Mouse (Mus musculus) right cerebral cortex, postnatal 10 days (tissue): ENCODE data around the gene Zfp977.
"Not testable (repeated sequence)": the region's sequence is repeated elsewhere in the genome, so short reads cannot be mapped to it uniquely, and the experiment has no call there.

Experiments
- DNase-seq, 2 experiments: peaks; one replicate each; pipeline ENCODE4 v3.0.0; 2021; ENCODE audit warnings: low spot score in 2 of 2

The Zfp977 gene

DNA sequence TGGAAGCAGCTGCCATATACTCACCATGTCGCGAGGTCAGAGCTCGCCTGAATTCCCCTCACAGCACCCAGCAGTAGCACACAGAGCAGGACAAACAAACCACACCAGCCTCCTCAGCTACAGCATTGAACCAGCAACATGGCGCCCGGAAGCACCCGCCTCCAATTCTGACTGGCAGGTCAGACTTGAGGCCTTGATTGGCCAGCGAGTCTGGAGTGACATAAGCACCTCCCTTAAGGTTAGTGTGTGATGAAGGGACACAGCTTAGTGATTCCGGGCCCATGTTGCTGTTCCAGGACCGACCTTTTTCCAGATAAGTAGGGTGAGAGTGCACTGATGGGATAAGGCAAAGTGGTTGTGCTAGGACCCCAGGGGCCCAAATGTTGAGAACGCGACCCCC, at the start of gene Zfp977:
TSS of gene Zfp977 (minus strand) at position 135 of the 400 bp plus-strand sequence.
- not testable (repeated sequence) for DNase-seq

DNA sequence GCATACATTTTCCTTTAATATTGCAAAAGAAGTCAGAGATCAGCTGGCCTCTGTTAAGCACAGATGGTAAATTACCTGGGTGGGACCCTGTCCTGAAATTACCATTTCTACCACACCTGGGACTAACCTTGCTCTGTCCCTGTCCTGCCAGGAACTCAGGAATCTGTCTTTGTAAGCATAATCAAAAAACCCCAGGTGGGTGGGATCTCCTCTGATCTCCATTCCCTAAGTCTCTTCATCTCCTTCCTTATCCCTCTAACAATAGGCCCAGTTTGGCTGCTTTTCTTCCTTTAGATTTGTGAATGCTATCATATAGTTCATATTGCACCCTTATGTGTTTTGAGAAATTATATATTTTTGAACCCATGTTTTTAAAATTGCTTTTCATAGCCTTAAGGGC, 38.7 kb upstream of the Zfp977 start:
- not testable (repeated sequence) for DNase-seq

DNA sequence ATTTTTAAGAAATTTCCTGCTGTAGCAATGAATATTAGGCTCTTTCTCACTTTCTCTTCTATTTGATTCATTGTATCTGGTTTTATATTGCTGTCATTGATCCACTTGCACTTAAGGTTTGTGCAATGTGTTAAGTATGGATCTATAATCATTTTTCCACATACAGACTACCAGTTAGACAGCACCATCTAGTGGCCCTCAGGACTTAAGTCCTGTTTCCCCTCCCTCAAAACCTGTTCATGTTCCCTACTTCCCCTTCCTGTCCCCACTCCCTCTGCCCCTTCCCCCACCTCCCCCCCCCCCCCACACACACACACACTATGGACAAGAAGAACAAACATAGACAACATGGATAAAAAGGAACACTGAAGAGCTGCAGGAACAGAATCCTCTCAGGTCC, 3.3 kb upstream of the Zfp977 start:
- DNase-seq: not testable (repeated sequence)

DNA sequence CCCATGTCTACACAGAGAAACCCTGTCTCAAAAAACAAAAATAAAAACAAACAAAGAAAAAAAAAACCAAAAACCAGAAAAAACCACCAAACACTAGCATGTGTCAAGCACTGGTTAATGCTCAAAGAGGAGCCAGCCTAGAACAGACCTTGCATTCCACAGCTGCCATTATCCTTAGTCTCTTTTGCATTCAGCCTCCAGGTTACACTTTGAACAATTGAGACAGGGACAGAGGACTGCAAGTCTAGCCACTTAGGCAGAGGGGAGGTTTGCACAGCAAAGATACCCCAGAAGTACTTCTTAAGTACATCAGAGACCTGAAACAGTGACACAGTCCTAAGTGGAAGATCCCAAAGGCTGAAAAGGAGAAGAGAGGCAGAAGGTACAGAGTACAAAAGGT, 1.0 kb downstream of the Zfp977 start:
- not testable (repeated sequence) for DNase-seq

DNA sequence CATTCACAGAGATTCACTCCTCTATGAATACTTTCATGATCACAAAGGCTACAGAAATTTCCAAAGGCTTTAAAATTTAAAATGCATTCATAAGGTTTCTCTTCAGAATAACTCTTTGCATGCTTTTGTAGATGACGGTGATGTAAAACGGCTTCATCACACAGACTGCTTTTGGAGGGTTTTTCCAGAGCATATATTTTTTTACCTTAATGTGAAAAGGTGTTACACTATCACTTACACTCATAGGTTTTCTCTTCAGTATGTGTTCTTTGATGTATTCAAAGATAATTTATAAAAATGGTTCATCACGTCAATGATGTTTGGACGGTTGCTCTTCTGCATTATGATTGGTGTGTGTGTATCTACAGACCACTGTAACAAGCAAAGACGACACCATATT, 13.9 kb downstream of the Zfp977 start, which contains the start of gene Gm21028:
TSS of gene Gm21028 (minus strand) at position 101 of the 400 bp plus-strand sequence.
- DNase-seq: no peak

DNA sequence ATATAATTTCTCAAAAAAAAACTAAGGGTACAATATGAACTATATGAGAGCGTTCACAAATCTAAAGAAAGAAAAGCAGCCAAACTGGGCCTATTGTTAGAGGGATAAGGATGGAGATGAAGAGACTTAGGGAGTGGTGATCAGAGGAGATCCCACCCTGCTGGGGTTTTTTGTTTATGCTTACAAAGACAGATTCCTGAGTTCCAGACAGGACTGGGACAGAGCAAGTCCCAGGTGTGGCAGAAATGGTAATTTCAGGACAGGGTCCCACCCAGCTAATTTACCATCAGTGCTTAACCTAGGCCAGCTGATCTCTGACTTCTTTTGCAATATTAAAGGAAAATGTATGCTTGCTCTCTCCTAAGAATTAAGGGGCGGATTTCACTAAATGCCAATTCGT, 40.6 kb downstream of the Zfp977 start:
- DNase-seq: no peak
